ENCODE assay signal across 8 mouse cellular contexts in genomic region chr3:96503083-96503450, GRCm38 (mm10). TPM values are rescaled to one million over a fixed set of nuclear protein-coding genes. Genes with fewer than 3 reads are reported as not detected.
DNase-seq lines count a peak whose midpoint lies in the region; ATAC-seq and TF ChIP-seq lines count a peak whose summit lies in the region.

No protein-coding gene starts in this region.

- peak overlapping the region; percentile 79 for H3K9ac ChIP-seq in CH12.LX (ENCODE audit: insufficient read depth, low read depth)
- H3K9ac ChIP-seq in heart, embryonic 15.5 days, result peak overlapping the region; percentile 64
- peak overlapping the region; percentile 70 for H3K9ac ChIP-seq in neural tube, embryonic 13.5 days

- peak; percentile 40; the same call in 1 of the 2 replicates for TF ChIP-seq POLR2A in CH12.LX (IDR thresholded peaks at IDR 0.05; ENCODE audit: low read depth, low read length)
- TF ChIP-seq POLR2A in bone marrow macrophage, adult 2 months (IDR thresholded peaks at IDR 0.05; ENCODE audit: borderline replicate concordance, low read depth, low read length), result no peak
- TF ChIP-seq POLR2A in embryonic fibroblast, embryonic 13.5 days (IDR thresholded peaks at IDR 0.05; ENCODE audit: low read depth, low read length), result no peak

- H3K27me3 ChIP-seq in CH12.LX (replicated peaks), result no peaks in the 10 kb centered on the region
- H3K27me3 ChIP-seq in heart, embryonic 15.5 days, result no peaks in the 10 kb centered on the region
- no peaks in the 10 kb centered on the region for H3K27me3 ChIP-seq in neural tube, embryonic 13.5 days

- H3K36me3 ChIP-seq in CH12.LX (replicated peaks in 1 of 2; ENCODE audit: control insufficient read depth in 1 of 2, insufficient read depth in 1 of 2, low read length in 1 of 2), result no peaks in the 10 kb centered on the region
- H3K36me3 ChIP-seq in heart, embryonic 15.5 days, result no peaks in the 10 kb centered on the region
- no peaks in the 10 kb centered on the region for H3K36me3 ChIP-seq in neural tube, embryonic 13.5 days

- H3K9me3 ChIP-seq in CH12.LX (replicated peaks; ENCODE audit: low read length), result no peaks in the 10 kb centered on the region
- no peaks in the 10 kb centered on the region for H3K9me3 ChIP-seq in heart, embryonic 15.5 days (replicated peaks)
- no peaks in the 10 kb centered on the region for H3K9me3 ChIP-seq in neural tube, embryonic 13.5 days

- dilution Hi-C loops in CH12.LX (cut with MboI; ENCODE audit: extremely low pct_ligation_motif_present, extremely low pct_unique_long_range_greater_than_20kb, low sequenced_read_pairs), result no loop called here

- TF ChIP-seq CTCF in CH12.LX (conservative IDR thresholded peaks at IDR 0.05 in 1 of 2, IDR thresholded peaks at IDR 0.05 in 1 of 2; ENCODE audit: low read depth in 2 of 2, low read length in 2 of 2), result peak; percentile 32 to 80
- peak; percentile 40; the same call in 1 of the 2 replicates for TF ChIP-seq CTCF in bone marrow macrophage, adult 2 months (IDR thresholded peaks at IDR 0.05; ENCODE audit: low read depth, low read length)
- peak; percentile 71; the same call in 1 of the 2 replicates for TF ChIP-seq CTCF in embryonic fibroblast, embryonic 13.5 days (IDR thresholded peaks at IDR 0.05; ENCODE audit: borderline replicate concordance, insufficient read depth, low read length)

- WGBS in heart, embryonic 15.5 days, result 0% methylated on average over 7 of the region's 7 CpGs
- WGBS in neural tube, embryonic 13.5 days, result under 1% methylated on average over 7 of the region's 7 CpGs

- H3K79me2 ChIP-seq in CH12.LX (replicated peaks; ENCODE audit: control insufficient read depth, extremely low read depth, insufficient read depth, poor library complexity, severe bottlenecking), result no peaks in the 10 kb centered on the region

- no peak for ATAC-seq in heart, embryonic 15.5 days (replicated peaks; ENCODE audit: insufficient number of reproducible peaks, insufficient read depth, low FRiP score, low read depth)
- no peak for ATAC-seq in neural tube, embryonic 13.5 days (ENCODE audit: low read depth)

- H3K4me3 ChIP-seq in CH12.LX (replicated peaks in 1 of 3; ENCODE audit: low read depth in 2 of 3, low read length in 2 of 3, poor library complexity in 1 of 3), result peak overlapping the region; percentile 64 to 73 (median 68)
- peak overlapping the region; percentile 65 for H3K4me3 ChIP-seq in bone marrow macrophage, adult 2 months (ENCODE audit: insufficient read depth, low read length)
- H3K4me3 ChIP-seq in embryonic fibroblast, embryonic 13.5 days (ENCODE audit: insufficient read depth, low read length), result peak overlapping the region; percentile 64
- peak overlapping the region; percentile 62 for H3K4me3 ChIP-seq in heart, embryonic 15.5 days
- H3K4me3 ChIP-seq in neural tube, embryonic 13.5 days, result peak overlapping the region; percentile 70

- no peak for TF ChIP-seq EP300 in CH12.LX (IDR thresholded peaks at IDR 0.05; ENCODE audit: low read length)

- peaks cover 0 to 13% of the 10 kb centered on the region in 2 experiments; a peak in 1 of 4 replicates for H3K4me1 ChIP-seq in CH12.LX (ENCODE audit: control insufficient read depth in 1 of 2, insufficient read depth in 2 of 2)
- H3K4me1 ChIP-seq in bone marrow macrophage, adult 2 months (ENCODE audit: control insufficient read depth, insufficient read depth, low read length), result peaks cover 5% of the 10 kb centered on the region; the same call in 1 of the 2 replicates
- H3K4me1 ChIP-seq in embryonic fibroblast, embryonic 13.5 days (ENCODE audit: control insufficient read depth, insufficient read depth, low read length), result no peaks in the 10 kb centered on the region
- H3K4me1 ChIP-seq in heart, embryonic 15.5 days (replicated peaks), result peaks cover 4% of the 10 kb centered on the region
- peaks cover 14% of the 10 kb centered on the region for H3K4me1 ChIP-seq in neural tube, embryonic 13.5 days (replicated peaks)

- peak; percentile 87 for DNase-seq in CH12.LX (ENCODE audit: extremely low read depth)
- peak; percentile 80 for DNase-seq in kidney, postnatal 14 days
- DNase-seq in lung, adult 18-20 months, result peak; percentile 72 to 79
- DNase-seq in thymus, adult 18-20 months, result peak; percentile 60 to 73

- no peak overlapping the region for H3K27ac ChIP-seq in CH12.LX (ENCODE audit: insufficient read depth, low read depth)
- H3K27ac ChIP-seq in bone marrow macrophage, adult 2 months (ENCODE audit: insufficient read depth, low read depth, low read length), result no peak overlapping the region
- H3K27ac ChIP-seq in embryonic fibroblast, embryonic 13.5 days (ENCODE audit: insufficient read depth, low read length), result peak overlapping the region; percentile 11; the same call in 1 of the 2 replicates
- H3K27ac ChIP-seq in heart, embryonic 15.5 days, result peak overlapping the region; percentile 83; the same call in 1 of the 2 replicates
- H3K27ac ChIP-seq in neural tube, embryonic 13.5 days (replicated peaks), result no peak overlapping the region

- in situ Hi-C loops in CH12.LX (cut with MboI; ENCODE audit: low pct_ligation_motif_present, low pct_unique_long_range_greater_than_20kb, low sequenced_read_pairs), result loop anchor here (10.0 kb wide), 1 partner anchor 178 kb away; no protein-coding TSS in a partner anchor

- H3K4me2 ChIP-seq in CH12.LX (ENCODE audit: insufficient read depth, low read depth, poor library complexity, severe bottlenecking), result peak overlapping the region; percentile 97; the same call in 1 of the 2 replicates
- H3K4me2 ChIP-seq in heart, embryonic 15.5 days, result peak overlapping the region; percentile 84
- peak overlapping the region; percentile 99 for H3K4me2 ChIP-seq in neural tube, embryonic 13.5 days

- TF ChIP-seq RAD21 in CH12.LX (IDR thresholded peaks at IDR 0.05; ENCODE audit: low read depth, low read length), result peak; percentile 54

TF ChIP-seq in CH12.LX, 34 proteins besides CTCF, POLR2A, EP300 and RAD21 (continues in another document):
- 0 out of 2 replicates have a peak, but pooled peaks have one; percentile 29 for TF ChIP-seq TCF12 (IDR thresholded peaks at IDR 0.05; ENCODE audit: low read depth, low read length)
- TF ChIP-seq PAX5 (IDR thresholded peaks at IDR 0.05; ENCODE audit: low read length), result no peak
- peak; percentile 65 for TF ChIP-seq SMC3 (IDR thresholded peaks at IDR 0.05; ENCODE audit: low read depth, low read length)
- TF ChIP-seq NELFE (IDR thresholded peaks at IDR 0.05; ENCODE audit: low read depth, low read length), result no peak
- TF ChIP-seq MEF2A (IDR thresholded peaks at IDR 0.05; ENCODE audit: borderline replicate concordance, low read depth, low read length), result peak; percentile 45; the same call in 1 of the 2 replicates
- TF ChIP-seq MXI1 (IDR thresholded peaks at IDR 0.05; ENCODE audit: low read depth, low read length), result peak; percentile 70; the same call in 1 of the 2 replicates
- TF ChIP-seq GABPA (IDR thresholded peaks at IDR 0.05; ENCODE audit: insufficient replicate concordance, low read depth, low read length), result no peak
- TF ChIP-seq JUND (conservative IDR thresholded peaks at IDR 0.05; ENCODE audit: low read depth, low read length), result no peak
- TF ChIP-seq ELF1 (IDR thresholded peaks at IDR 0.05; ENCODE audit: low read depth, low read length), result peak; percentile 51; the same call in 1 of the 2 replicates
- TF ChIP-seq ZC3H11A (IDR thresholded peaks at IDR 0.05; ENCODE audit: low read depth, low read length), result no peak
- no peak for TF ChIP-seq ETS1 (conservative IDR thresholded peaks at IDR 0.05; ENCODE audit: low read depth, low read length)
- TF ChIP-seq UBTF (IDR thresholded peaks at IDR 0.05; ENCODE audit: low read depth, low read length), result no peak
- peak; percentile 26; the same call in 1 of the 2 replicates for TF ChIP-seq IRF4 (IDR thresholded peaks at IDR 0.05; ENCODE audit: low read depth, low read length)
- peak; percentile 73 for TF ChIP-seq MAX (IDR thresholded peaks at IDR 0.05; ENCODE audit: low read length)
- peak; percentile 45; the same call in 1 of the 2 replicates for TF ChIP-seq CHD1 (IDR thresholded peaks at IDR 0.05; ENCODE audit: low read depth, low read length)
- TF ChIP-seq POLR2AphosphoS2 (IDR thresholded peaks at IDR 0.05; ENCODE audit: low read depth, low read length), result no peak
- peak; percentile 90 for TF ChIP-seq BHLHE40 (IDR thresholded peaks at IDR 0.05; ENCODE audit: low read depth, low read length)
- TF ChIP-seq CHD2 (IDR thresholded peaks at IDR 0.05; ENCODE audit: low read length), result no peak
- TF ChIP-seq USF2 (conservative IDR thresholded peaks at IDR 0.05; ENCODE audit: low read depth, low read length), result no peak

RNA-seq across cellular contexts. Expression of gene Hfe2, which starts 21.9 kb away (rescaled TPM):
- not detected in 2 replicates for total RNA-seq in CH12.LX (2012; rRNA removed)
- total RNA-seq in CH12.LX (2014; rRNA removed), result not detected in 2 replicates
- not detected in 2 replicates for polyA plus RNA-seq in CH12.LX (2012; ENCODE audit: insufficient read length, low read depth)
- not detected in 2 replicates for polyA plus RNA-seq in bone marrow macrophage, adult 2 months (2012; ENCODE audit: insufficient read depth, insufficient read length, missing spikeins)
- not detected in 2 replicates for polyA plus RNA-seq in embryonic fibroblast, embryonic 13.5 days (2011; ENCODE audit: insufficient read length, low read depth, missing spikeins)
- polyA plus RNA-seq in heart, embryonic 15.5 days (2015; fragmentation: Nextera tagmentation; extraction: Ambion mirVana), result 7.9 and 8.0 TPM in 2 replicates
- polyA plus RNA-seq in neural tube, embryonic 13.5 days (2015; fragmentation: Nextera tagmentation; extraction: Ambion mirVana), result 1.0 and 1.4 TPM in 2 replicates

RNA-seq across cellular contexts. Expression of gene BC107364, which starts 51.0 kb away (rescaled TPM):
- total RNA-seq in CH12.LX (2012; rRNA removed), result 0.13 TPM in 1 of 2 replicates, not detected in the other
- not detected in 2 replicates for total RNA-seq in CH12.LX (2014; rRNA removed)
- not detected in 2 replicates for polyA plus RNA-seq in CH12.LX (2012; ENCODE audit: insufficient read length, low read depth)
- polyA plus RNA-seq in bone marrow macrophage, adult 2 months (2012; ENCODE audit: insufficient read depth, insufficient read length, missing spikeins), result not detected in 2 replicates
- polyA plus RNA-seq in embryonic fibroblast, embryonic 13.5 days (2011; ENCODE audit: insufficient read length, low read depth, missing spikeins), result not detected in 2 replicates
- 0.53 and 1.0 TPM in 2 replicates for polyA plus RNA-seq in heart, embryonic 15.5 days (2015; fragmentation: Nextera tagmentation; extraction: Ambion mirVana)
- polyA plus RNA-seq in neural tube, embryonic 13.5 days (2015; fragmentation: Nextera tagmentation; extraction: Ambion mirVana), result not detected in 2 replicates

RNA-seq across cellular contexts. Expression of gene Txnip, which starts 54.7 kb away (rescaled TPM):
- total RNA-seq in CH12.LX (2012; rRNA removed) (52.5 and 76.7 TPM in 2 replicates), CH12.LX (2014; rRNA removed) (184 and 220 TPM in 2 replicates)
- 39.2 and 41.8 TPM in 2 replicates for polyA plus RNA-seq in CH12.LX (2012; ENCODE audit: insufficient read length, low read depth)
- 868 and 944 TPM in 2 replicates for polyA plus RNA-seq in bone marrow macrophage, adult 2 months (2012; ENCODE audit: insufficient read depth, insufficient read length, missing spikeins)
- 37.6 and 98.8 TPM in 2 replicates for polyA plus RNA-seq in embryonic fibroblast, embryonic 13.5 days (2011; ENCODE audit: insufficient read length, low read depth, missing spikeins)
- polyA plus RNA-seq in heart, embryonic 15.5 days (2015; fragmentation: Nextera tagmentation; extraction: Ambion mirVana), result 206 and 208 TPM in 2 replicates
- 74.7 and 78.0 TPM in 2 replicates for polyA plus RNA-seq in neural tube, embryonic 13.5 days (2015; fragmentation: Nextera tagmentation; extraction: Ambion mirVana)

Comparison
In these comparisons a context has a peak if more than half of its experiments do, and no peak if none do; other contexts are left out.
1. H3K27ac ChIP-seq: peak in embryonic fibroblast, embryonic 13.5 days (single experiment) and heart, embryonic 15.5 days (single experiment); none in CH12.LX (single experiment), bone marrow macrophage, adult 2 months (single experiment) and neural tube, embryonic 13.5 days (single experiment).
2. Peak in every context shown above with its lines, with median percentiles within 50 percentile points of each other: DNase-seq, H3K4me2 ChIP-seq, H3K4me3 ChIP-seq, H3K9ac ChIP-seq and CTCF ChIP-seq.